Mouse (Mus musculus): Measurements from ENCODE around the gene Mrps21. TPM values are rescaled to one million over a fixed set of nuclear protein-coding genes. Genes with fewer than 3 reads are reported as not detected.

Gene Mrps21
- total and polyA plus RNA-seq, 3 experiments, result 251 to 557 (median 317) TPM

DNA sequence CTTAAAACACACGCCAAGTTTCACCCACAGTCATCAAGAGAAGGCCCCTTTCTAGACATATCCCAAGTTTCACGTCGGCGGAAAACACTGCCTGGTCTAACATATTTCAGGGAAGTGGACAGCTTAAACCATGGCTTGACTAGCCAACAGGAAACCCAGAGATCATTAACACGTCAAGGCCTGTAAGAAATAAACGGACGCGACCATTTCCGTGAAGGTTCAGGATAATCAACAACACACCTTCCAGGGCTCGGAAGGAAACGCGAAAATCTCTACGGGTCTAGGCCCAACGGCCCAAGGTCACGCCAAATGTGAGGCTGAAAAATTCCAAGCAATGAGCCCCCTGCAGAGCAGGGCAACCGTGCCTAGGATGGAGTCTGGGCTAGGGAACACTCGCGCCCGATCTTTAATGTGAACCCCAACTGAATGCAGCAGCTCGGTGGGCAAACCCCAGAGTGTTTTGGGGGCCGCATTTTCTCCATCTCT lies 53.2 kb downstream of the Mrps21 start (continued):
- TF ChIP-seq KAT2A (IDR thresholded peaks at IDR 0.05; ENCODE audit: insufficient replicate concordance, low read length), result no peak
- no peak for TF ChIP-seq RCOR1 (conservative IDR thresholded peaks at IDR 0.05; ENCODE audit: low read depth, low read length)

- no peaks in the 10 kb centered on the region for H3K9me3 ChIP-seq (replicated peaks; ENCODE audit: low read length)
- in situ Hi-C loops (cut with MboI; ENCODE audit: low pct_ligation_motif_present, low pct_unique_long_range_greater_than_20kb, low sequenced_read_pairs) (no loop called here), dilution Hi-C loops (cut with MboI; ENCODE audit: extremely low pct_ligation_motif_present, extremely low pct_unique_long_range_greater_than_20kb, low sequenced_read_pairs) (no loop called here)
- no peaks in the 10 kb centered on the region for H3K27me3 ChIP-seq (replicated peaks)
- DNase-seq (ENCODE audit: extremely low read depth), result no peak
- peaks cover 4 to 32% of the 10 kb centered on the region in 2 experiments; a peak in 2 of 4 replicates for H3K4me1 ChIP-seq (ENCODE audit: control insufficient read depth in 1 of 2, insufficient read depth in 2 of 2)
- peaks cover 0 to 19% of the 10 kb centered on the region in 2 experiments for H3K36me3 ChIP-seq (replicated peaks in 1 of 2; ENCODE audit: control insufficient read depth in 1 of 2, insufficient read depth in 1 of 2, low read length in 1 of 2)
- H3K4me2 ChIP-seq (ENCODE audit: insufficient read depth, low read depth, poor library complexity, severe bottlenecking), result peak overlapping the region; percentile 51
- H3K79me2 ChIP-seq (replicated peaks; ENCODE audit: control insufficient read depth, extremely low read depth, insufficient read depth, poor library complexity, severe bottlenecking), result peaks cover 65% of the 10 kb centered on the region
- peak overlapping the region; percentile 13; the same call in 1 of the 2 replicates for H3K9ac ChIP-seq (ENCODE audit: insufficient read depth, low read depth)
- peak overlapping the region in 1 of 3 experiments; percentile 9 for H3K4me3 ChIP-seq (replicated peaks in 1 of 3; ENCODE audit: low read depth in 2 of 3, low read length in 2 of 3, poor library complexity in 1 of 3)
- TF ChIP-seq ZKSCAN1 (IDR thresholded peaks at IDR 0.05; ENCODE audit: borderline replicate concordance, low read depth, low read length), result no peak
- no peak for TF ChIP-seq HCFC1 (IDR thresholded peaks at IDR 0.05; ENCODE audit: low read depth, low read length)
- TF ChIP-seq POLR2A (IDR thresholded peaks at IDR 0.05; ENCODE audit: low read depth, low read length), result no peak
- no peak for TF ChIP-seq USF2 (conservative IDR thresholded peaks at IDR 0.05; ENCODE audit: low read depth, low read length)
- TF ChIP-seq BHLHE40 (IDR thresholded peaks at IDR 0.05; ENCODE audit: low read depth, low read length), result no peak
- TF ChIP-seq MXI1 (IDR thresholded peaks at IDR 0.05; ENCODE audit: low read depth, low read length), result no peak
- no peak for TF ChIP-seq USF1 (IDR thresholded peaks at IDR 0.05; ENCODE audit: low read depth, low read length)
- TF ChIP-seq TBP (conservative IDR thresholded peaks at IDR 0.05; ENCODE audit: low read depth, low read length), result no peak
- TF ChIP-seq PAX5 (IDR thresholded peaks at IDR 0.05; ENCODE audit: low read length), result no peak
- no peak for TF ChIP-seq UBTF (IDR thresholded peaks at IDR 0.05; ENCODE audit: low read depth, low read length)
- no peak overlapping the region for H3K27ac ChIP-seq (ENCODE audit: insufficient read depth, low read depth)
Measured at GRCm38 (mm10) chr3:95816681-95817080, 54.6 kb downstream of the Mrps21 start.

Other genes starting within 250 kb of the Mrps21 start
- 51.5 and 53.9 TPM in 2 replicates for gene Ensa, start 246.5 kb downstream of the Mrps21 start, total RNA-seq (2012; rRNA removed)
- 57.8 and 60.8 TPM in 2 replicates for gene Ensa, start 246.5 kb downstream of the Mrps21 start, total RNA-seq (2014; rRNA removed)
- 58.4 and 62.6 TPM in 2 replicates for gene Ensa, start 246.5 kb downstream of the Mrps21 start, polyA plus RNA-seq (2012; ENCODE audit: insufficient read length, low read depth)
- gene Mcl1, start 212.7 kb downstream of the Mrps21 start, total RNA-seq (2012; rRNA removed), result 95.9 and 114 TPM in 2 replicates
- gene Mcl1, start 212.7 kb downstream of the Mrps21 start, total RNA-seq (2014; rRNA removed), result 223 and 225 TPM in 2 replicates
- gene Mcl1, start 212.7 kb downstream of the Mrps21 start, polyA plus RNA-seq (2012; ENCODE audit: insufficient read length, low read depth), result 188 and 197 TPM in 2 replicates
- 0.85 and 1.1 TPM in 2 replicates for gene Adamtsl4, start 183.6 kb downstream of the Mrps21 start, total RNA-seq (2012; rRNA removed)
- not detected in 2 replicates for gene Adamtsl4, start 183.6 kb downstream of the Mrps21 start, total RNA-seq (2014; rRNA removed)
- gene Adamtsl4, start 183.6 kb downstream of the Mrps21 start, polyA plus RNA-seq (2012; ENCODE audit: insufficient read length, low read depth), result 0.10 TPM in 1 of 2 replicates, not detected in the other
- gene Ecm1, start 131.9 kb downstream of the Mrps21 start, total RNA-seq (2012; rRNA removed), result 0.42 and 1.0 TPM in 2 replicates
- 0.40 and 1.00 TPM in 2 replicates for gene Ecm1, start 131.9 kb downstream of the Mrps21 start, total RNA-seq (2014; rRNA removed)
- 4.0 and 4.3 TPM in 2 replicates for gene Ecm1, start 131.9 kb downstream of the Mrps21 start, polyA plus RNA-seq (2012; ENCODE audit: insufficient read length, low read depth)
- 71.1 and 74.7 TPM in 2 replicates for gene Tars2, start 111.3 kb downstream of the Mrps21 start, total RNA-seq (2012; rRNA removed)
- gene Tars2, start 111.3 kb downstream of the Mrps21 start, total RNA-seq (2014; rRNA removed), result 59.8 and 61.5 TPM in 2 replicates
- gene Tars2, start 111.3 kb downstream of the Mrps21 start, polyA plus RNA-seq (2012; ENCODE audit: insufficient read length, low read depth), result 97.6 and 106 TPM in 2 replicates
- gene Rprd2, start 52.7 kb downstream of the Mrps21 start, total RNA-seq (2012; rRNA removed), result 8.1 and 8.4 TPM in 2 replicates
- gene Rprd2, start 52.7 kb downstream of the Mrps21 start, total RNA-seq (2014; rRNA removed), result 12.3 and 12.5 TPM in 2 replicates
- gene Rprd2, start 52.7 kb downstream of the Mrps21 start, polyA plus RNA-seq (2012; ENCODE audit: insufficient read length, low read depth), result 13.2 and 16.2 TPM in 2 replicates
- 27.1 and 35.7 TPM in 2 replicates for gene Prpf3, start 15.6 kb downstream of the Mrps21 start, total RNA-seq (2012; rRNA removed)
- gene Prpf3, start 15.6 kb downstream of the Mrps21 start, total RNA-seq (2014; rRNA removed), result 11.0 and 11.5 TPM in 2 replicates
- gene Prpf3, start 15.6 kb downstream of the Mrps21 start, polyA plus RNA-seq (2012; ENCODE audit: insufficient read length, low read depth), result 67.8 and 83.9 TPM in 2 replicates
- 0.88 and 1.0 TPM in 2 replicates for gene Ciart, start 10.7 kb upstream of the Mrps21 start, total RNA-seq (2012; rRNA removed)
- gene Ciart, start 10.7 kb upstream of the Mrps21 start, total RNA-seq (2014; rRNA removed), result 1.0 and 1.2 TPM in 2 replicates
- 5.1 and 5.8 TPM in 2 replicates for gene Ciart, start 10.7 kb upstream of the Mrps21 start, polyA plus RNA-seq (2012; ENCODE audit: insufficient read length, low read depth)
- gene BC028528, start 20.5 kb upstream of the Mrps21 start, total RNA-seq (2012; rRNA removed), result 15.6 and 17.2 TPM in 2 replicates
- gene BC028528, start 20.5 kb upstream of the Mrps21 start, total RNA-seq (2014; rRNA removed), result 40.6 and 54.0 TPM in 2 replicates
- 43.9 and 46.1 TPM in 2 replicates for gene BC028528, start 20.5 kb upstream of the Mrps21 start, polyA plus RNA-seq (2012; ENCODE audit: insufficient read length, low read depth)
- 63.8 and 69.4 TPM in 2 replicates for gene Aph1a, start 22.4 kb upstream of the Mrps21 start, total RNA-seq (2012; rRNA removed)
- 45.5 and 46.6 TPM in 2 replicates for gene Aph1a, start 22.4 kb upstream of the Mrps21 start, total RNA-seq (2014; rRNA removed)
- gene Aph1a, start 22.4 kb upstream of the Mrps21 start, polyA plus RNA-seq (2012; ENCODE audit: insufficient read length, low read depth), result 59.9 and 62.2 TPM in 2 replicates
- 0.13 TPM in 2 replicates for gene Car14, start 33.2 kb upstream of the Mrps21 start, total RNA-seq (2012; rRNA removed)
- not detected in 2 replicates for gene Car14, start 33.2 kb upstream of the Mrps21 start, total RNA-seq (2014; rRNA removed)
- 0.36 and 0.97 TPM in 2 replicates for gene Car14, start 33.2 kb upstream of the Mrps21 start, polyA plus RNA-seq (2012; ENCODE audit: insufficient read length, low read depth)
- gene Anp32e, start 57.7 kb upstream of the Mrps21 start, total RNA-seq (2012; rRNA removed), result 85.2 and 126 TPM in 2 replicates
- 64.8 and 74.2 TPM in 2 replicates for gene Anp32e, start 57.7 kb upstream of the Mrps21 start, total RNA-seq (2014; rRNA removed)
- 439 and 608 TPM in 2 replicates for gene Anp32e, start 57.7 kb upstream of the Mrps21 start, polyA plus RNA-seq (2012; ENCODE audit: insufficient read length, low read depth)
- gene Plekho1, start 124.5 kb upstream of the Mrps21 start, total RNA-seq (2012; rRNA removed), result 23.0 and 24.6 TPM in 2 replicates
- gene Plekho1, start 124.5 kb upstream of the Mrps21 start, total RNA-seq (2014; rRNA removed), result 22.2 and 22.3 TPM in 2 replicates
- 18.6 and 23.4 TPM in 2 replicates for gene Plekho1, start 124.5 kb upstream of the Mrps21 start, polyA plus RNA-seq (2012; ENCODE audit: insufficient read length, low read depth)
- 19.1 and 20.8 TPM in 2 replicates for gene Vps45, start 186.9 kb upstream of the Mrps21 start, total RNA-seq (2012; rRNA removed)
- gene Vps45, start 186.9 kb upstream of the Mrps21 start, total RNA-seq (2014; rRNA removed), result 16.8 and 19.6 TPM in 2 replicates
- 14.5 and 16.2 TPM in 2 replicates for gene Vps45, start 186.9 kb upstream of the Mrps21 start, polyA plus RNA-seq (2012; ENCODE audit: insufficient read length, low read depth)
- gene Otud7b, start 233.0 kb upstream of the Mrps21 start, total RNA-seq (2012; rRNA removed), result 14.4 and 14.9 TPM in 2 replicates
- gene Otud7b, start 233.0 kb upstream of the Mrps21 start, total RNA-seq (2014; rRNA removed), result 10.9 and 12.3 TPM in 2 replicates
- gene Otud7b, start 233.0 kb upstream of the Mrps21 start, polyA plus RNA-seq (2012; ENCODE audit: insufficient read length, low read depth), result 17.7 and 18.7 TPM in 2 replicates